Mouse (Mus musculus): Measurements from ENCODE around the gene Atp1a2. TPM values are rescaled to one million over a fixed set of nuclear protein-coding genes. Genes with fewer than 3 reads are reported as not detected.
A peak's percentile ranks its signal among the peaks of the same experiment; 100 is the strongest.

The Atp1a2 gene
- polyA plus RNA-seq (2017; shearing (Covaris generic)): under 1 TPM; 0.08 to 0.12 TPM

DNA sequence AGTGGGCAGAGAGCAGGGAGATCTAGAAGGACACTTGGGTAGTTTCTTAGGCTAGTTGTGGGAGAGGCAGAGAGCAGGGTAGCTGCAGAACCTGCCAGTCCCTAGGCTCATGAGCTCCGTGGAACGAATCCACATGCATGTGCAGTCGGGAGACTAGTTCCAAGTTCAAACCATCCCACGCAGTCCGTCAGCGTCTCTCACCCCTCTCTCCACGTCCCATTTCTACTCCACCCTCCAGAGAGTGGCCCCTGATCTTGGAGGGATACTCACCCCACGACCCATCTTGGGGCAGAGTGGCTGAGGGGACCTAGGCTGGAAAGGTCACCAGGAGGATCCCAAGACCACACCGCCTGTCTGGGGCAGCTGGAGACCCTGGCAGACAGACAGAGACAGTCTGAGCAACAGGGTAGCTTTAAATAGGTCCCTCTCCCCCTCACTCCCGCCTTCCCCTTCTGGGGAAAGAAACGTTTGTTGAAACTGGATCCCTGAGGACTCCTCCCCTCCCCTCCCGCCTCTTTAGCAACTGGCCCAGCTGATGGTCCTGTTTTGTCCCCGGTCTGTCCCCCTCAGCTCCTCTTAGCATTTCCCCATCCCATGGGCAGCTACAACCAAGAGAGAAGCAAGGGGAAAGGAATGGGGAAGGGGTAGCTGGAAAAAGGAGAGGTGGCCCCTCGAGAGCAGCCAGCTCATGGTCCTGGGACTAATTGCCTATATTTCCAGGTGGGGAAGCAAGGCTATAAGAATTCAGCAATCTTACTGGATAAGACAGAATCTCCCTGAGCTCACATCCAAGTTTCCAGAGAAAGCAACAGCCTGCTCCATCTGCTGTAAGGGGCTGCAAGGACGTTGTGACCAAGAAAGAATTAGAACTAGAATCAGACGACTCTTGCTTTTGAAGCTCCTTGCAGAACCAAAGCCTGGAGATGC is at the start of gene Atp1a2:
Atp1a2 (minus strand) TSS at position 454 of the 927 bp plus-strand sequence.
- no peak for ATAC-seq

DNA sequence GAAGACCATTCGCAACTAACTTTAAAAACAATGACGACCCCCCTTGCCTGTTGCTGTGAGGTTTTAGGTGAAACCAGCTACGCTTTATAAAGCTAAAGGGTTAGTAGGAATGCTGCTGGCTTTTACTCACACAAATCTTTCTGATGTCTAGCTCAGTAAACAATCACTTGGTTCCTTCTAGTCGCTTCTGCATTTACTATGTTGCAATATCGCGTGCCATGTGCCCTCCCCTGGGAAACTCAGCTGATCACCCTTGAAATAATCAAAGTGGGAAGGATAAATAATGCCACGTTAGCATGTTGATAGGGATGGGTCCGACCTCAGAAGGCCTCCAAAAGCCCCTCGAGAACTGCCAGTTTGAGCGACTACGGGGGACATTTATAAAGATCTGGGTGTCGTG is 49.5 kb upstream of the Atp1a2 start:
- ATAC-seq: no peak

DNA sequence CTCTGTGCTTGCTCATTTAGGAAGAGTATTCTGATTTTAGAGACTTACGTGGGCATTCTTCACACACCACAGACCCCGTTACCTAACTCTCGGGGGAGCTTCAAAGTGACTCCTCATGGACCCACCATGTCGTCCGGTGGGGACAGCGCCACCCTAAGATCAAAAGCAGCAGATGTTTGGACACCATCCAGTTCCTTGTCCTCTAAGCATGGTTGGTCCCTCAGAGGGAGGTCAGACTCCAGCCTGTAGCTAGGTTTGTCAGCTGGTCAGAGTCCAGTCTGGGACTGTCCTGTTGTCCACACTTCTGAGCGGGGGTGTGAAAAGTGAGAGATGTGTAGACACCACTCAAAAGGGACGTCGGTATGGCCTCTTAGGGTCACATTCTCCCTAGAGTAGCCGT is 48.8 kb upstream of the Atp1a2 start:
- ATAC-seq: no peak

DNA sequence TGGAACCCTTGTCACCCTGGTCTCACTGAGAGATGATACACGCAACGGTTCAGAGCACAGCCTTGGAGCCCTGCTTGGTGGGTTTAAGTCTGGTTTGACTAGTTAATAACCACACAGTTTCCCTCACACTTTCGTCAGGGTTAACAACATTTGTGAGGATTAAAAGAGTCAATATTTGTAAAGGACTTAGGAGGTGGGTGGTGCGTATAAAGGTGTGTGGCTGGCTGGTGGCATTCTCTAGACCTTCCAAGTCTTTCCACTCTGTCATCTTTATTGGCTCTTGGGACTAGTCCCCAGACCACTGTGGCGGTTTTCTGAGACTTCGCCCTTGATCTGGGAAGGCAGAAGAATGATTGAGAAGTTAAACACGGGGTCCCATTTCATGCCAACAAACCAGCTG is 47.0 kb upstream of the Atp1a2 start:
- no peak for ATAC-seq

DNA sequence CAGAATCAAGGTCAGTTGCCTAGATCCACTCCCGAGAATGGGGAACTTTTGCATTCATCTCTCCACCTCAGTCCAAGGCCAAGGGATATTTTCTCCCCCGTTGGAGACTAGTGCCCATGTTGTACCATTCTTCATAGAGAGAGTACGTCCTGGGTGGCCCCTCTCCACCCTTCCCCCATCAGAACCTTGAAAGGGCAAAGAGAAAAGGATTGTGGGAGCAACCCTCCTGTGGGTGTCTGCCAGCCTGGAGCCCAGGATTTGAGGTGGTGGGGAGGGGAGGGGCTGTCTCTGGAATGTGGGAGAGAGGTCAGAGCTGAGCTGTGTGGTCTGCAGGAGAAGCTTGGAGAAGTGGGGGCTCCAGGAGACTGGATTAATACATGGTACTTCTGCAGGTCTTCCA is 46.0 kb upstream of the Atp1a2 start:
- ATAC-seq: no peak

DNA sequence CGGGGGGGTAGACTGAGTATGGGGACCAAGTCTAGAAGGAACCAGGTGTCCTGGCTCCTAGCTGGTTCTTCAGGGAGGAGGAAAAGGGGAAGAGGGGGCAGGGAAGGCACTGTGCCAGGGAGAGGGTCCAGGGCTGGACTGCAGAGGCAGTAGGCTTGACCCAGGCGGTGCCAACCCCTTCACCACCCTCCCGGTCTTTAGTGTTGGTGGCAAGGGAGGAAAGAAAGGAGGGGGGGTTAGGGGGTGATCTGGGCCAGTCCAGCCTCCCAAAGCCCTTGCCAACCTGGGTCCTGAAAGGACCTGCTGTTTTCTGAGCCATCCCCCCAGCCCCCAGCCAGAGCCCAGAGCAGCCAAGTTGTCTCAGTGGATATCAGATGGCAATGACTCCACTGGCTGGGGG is 44.9 kb upstream of the Atp1a2 start:
- no peak for ATAC-seq

DNA sequence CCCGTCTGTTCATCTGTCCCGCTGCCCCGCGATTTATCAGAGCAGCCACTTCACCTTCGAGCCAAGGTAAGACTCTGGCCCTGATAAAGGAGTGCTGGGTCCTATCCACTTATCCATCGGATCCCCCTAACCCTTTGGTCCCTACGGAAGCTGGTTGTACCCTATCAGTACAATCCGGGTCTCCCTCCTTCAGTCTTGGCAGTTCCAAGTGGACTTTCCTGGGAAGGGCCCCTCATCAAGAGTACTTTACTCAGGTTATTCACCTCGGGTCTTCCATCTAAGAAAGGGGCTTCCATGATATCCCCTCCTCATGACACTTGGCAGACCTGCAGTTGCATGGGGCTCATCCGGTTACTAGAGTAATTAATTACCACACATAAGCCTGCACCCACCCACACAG is 43.5 kb upstream of the Atp1a2 start:
- no peak for ATAC-seq

DNA sequence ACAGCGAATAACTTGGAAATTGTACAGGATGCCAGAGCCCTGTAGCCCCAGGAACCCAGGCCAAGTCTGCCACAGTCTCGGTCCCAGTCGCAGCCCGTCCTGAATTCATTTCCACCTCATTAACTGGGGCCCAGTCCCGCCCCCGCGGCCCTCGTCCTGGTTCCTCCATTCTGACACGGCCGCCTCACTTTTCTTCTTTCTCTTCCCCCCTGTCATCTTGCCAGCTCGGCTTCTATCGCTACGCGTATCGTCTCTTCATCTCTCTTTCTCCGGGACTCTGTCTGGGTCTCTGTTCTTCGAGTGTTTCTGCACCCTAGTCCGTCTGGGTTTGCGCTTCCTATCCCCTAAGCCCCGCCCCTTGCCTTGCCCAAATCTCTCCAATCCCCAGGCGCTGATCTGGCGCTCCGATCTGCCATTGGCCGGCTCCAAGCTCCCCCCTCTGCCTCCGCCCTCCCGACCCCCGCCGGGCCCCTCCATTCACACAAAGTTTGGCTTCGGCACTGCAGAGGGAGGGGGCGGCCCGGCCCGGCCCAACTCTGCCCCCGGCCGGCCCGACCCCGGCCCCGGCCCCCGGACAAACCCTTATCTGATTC is 43.0 kb upstream of the Atp1a2 start, which contains the start of gene Kcnj10:
Kcnj10 (plus strand) TSS at position 482 of the 593 bp plus-strand sequence.
- peak; percentile 86 for ATAC-seq

DNA sequence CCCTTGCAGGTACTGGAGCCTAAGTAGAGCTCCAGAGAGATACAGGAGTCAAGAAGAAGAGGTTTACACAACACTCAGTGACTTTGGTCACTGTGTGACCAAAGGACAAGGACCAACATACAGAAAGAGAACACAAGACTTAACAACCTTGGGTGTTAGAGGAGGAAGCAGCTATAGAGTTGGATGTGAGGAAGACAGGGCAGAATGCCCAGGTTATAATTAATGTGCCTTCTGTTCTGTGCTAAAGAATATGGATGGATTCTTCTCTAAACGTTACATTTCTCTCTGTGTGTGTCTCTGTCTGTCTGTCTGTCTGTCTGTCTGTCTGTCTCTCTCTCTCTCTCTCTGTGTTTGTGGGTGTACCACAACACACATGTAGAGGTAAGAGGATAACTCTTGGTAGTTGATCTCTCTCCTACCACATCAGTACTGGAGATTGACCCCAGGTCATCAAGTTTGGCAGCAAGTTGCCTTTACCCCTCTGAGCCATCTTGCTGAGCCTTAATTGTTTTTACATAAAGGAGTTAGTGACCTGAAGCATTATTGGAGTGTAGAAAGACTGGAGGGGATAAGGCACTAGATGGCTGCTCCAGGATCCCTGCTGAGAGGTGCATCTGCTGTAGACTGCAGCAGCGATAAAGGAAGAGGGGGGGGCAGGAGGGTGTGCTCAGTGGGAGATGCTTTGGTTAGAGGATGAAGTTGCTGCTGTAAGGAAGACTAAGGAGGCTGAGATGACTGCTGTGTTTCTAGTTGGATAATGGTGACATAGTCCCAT is 39.7 kb upstream of the Atp1a2 start:
- no peak for ATAC-seq

DNA sequence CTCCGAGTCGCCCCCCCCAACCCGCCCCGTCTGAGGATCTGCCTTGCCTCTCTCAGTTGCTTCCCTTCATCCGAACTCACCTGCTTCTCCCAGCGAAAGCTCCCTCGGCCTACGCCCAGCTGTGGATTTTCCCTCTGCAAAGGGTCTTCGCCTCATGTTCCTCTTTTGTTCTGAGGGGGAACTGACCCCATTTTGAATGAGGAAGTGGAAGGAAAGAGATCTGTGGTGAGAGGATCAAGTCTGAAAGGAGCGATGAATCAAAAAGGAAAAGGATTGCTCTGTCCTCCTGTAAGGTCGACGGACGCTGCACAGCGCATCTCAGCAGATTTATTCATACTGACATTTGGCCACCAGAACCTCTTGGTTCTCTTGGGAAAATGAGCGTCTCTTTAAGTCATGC is 37.9 kb upstream of the Atp1a2 start:
- no peak for ATAC-seq

DNA sequence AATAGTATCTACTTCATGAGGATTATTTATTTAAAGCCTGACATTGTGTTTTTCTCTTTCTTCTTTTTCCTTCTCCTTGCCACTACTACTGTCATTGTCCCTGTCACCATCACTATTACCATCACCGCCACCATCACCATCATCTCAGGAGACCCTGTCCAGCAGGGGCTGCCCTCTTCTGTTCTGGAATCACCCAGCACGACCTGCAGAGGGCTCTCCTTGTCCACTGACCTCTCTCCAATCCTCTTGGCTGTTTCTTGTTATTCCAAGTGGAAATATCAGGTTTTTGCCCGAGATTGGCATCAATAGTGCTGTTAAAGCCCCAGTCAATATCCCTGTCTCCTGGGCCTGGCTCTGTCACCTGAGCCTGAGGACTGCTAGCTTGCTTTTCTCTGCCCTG is 35.6 kb upstream of the Atp1a2 start:
- no peak for ATAC-seq

DNA sequence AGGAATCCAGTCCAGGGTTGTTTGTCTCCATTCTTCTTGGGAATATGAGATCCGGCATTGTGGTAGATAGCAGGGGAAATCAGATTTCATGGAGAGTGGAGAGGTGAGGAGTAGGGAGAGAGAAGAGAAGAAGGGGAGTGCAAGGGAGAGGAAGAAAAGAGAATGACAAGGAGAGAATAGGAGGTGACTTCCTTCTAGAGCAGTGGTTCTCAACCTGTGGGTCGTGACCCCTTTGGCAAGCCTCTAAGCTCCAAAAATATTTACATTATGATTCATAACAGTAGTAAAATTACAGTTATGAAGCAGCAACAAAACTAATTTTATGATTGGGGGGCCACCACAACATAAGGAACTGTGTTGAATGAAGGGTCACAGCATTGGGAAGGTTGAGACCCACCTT is 35.1 kb upstream of the Atp1a2 start:
- ATAC-seq: no peak

DNA sequence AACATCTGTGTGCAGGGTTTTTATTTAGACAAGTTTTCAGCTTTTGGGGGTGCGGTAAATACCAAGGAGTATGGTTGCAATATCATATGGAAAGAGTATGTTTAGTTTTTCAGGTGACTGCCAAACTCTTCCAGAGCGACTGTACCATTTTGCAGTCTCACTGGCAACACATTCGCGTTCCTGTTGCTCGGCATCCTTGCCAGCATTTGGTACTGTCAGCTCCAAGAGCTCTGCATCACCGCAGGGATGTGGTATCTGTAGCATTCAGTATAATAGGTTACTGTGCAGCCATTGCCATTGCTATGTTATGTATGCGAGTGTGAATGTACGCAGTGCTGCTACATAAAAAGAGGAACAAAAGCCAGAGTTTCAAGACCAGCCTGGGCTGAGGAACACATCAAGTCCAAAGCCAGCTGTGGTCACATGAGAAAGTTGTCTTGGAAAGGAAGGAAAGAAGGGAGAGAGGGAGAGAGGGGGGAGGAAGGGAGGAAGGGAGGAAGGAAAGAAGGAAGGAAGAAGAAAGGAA is 33.6 kb upstream of the Atp1a2 start:
- no peak for ATAC-seq

DNA sequence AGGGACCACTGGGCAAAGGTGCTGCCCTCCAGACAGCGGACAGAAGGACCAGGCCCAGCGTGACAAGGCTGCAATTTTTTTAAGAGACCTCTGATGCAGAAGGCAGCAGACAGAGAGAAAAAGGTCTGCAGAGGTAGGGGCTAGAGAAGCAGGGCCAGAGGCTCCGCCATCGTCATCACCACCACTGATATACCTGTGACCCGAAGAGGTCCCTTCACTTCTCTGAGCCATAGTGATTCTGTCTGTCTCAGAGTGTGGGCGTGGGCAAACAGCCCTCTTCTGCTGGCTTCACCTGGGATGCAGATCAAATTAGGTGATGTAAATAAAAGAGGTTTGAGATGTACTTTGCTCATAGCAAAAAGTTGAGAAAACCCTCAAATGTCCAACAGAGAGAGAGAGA is 31.8 kb upstream of the Atp1a2 start:
- ATAC-seq: no peak

DNA sequence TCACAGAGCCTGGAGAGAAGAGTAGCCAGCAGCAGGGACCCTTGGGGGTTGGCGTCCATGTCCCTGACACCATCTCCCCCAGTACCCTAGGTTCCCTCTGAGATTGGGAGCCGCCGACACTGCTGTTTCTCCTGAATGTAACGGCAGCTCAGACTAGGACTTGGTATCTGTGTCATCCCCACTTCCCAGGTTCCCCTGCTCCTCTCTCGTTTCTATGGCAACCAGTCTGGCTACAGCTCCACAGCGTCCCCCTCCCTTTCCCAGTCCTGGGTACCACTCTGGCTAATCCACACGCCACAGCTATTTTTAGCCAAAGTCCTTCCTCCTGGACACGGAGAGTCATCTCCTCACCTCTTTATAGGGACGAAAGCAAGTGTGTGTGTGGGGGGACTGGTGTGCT is 31.3 kb upstream of the Atp1a2 start, which contains the start of gene Kcnj9:
Kcnj9 (minus strand) TSS at position 188 of the 400 bp plus-strand sequence.
- no peak for ATAC-seq

DNA sequence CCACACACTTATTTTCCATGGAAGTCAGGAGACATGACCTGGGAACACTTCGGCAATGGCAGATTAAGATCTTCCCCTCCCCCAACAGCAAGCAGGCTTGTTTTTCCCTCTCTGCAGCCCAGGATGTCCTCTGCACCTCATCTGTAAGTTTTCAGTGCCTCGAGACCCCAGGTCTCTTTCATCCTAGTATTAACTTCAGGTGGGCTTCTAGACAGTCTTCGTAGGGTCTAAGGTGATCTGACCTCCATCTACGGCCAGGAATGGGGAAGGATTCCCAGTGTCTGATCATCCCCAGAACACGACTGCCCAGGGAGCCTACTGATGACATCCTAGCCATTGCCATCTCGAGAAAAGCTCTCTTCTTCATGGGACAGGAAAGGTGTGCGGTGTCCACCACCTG is 30.6 kb upstream of the Atp1a2 start:
- ATAC-seq: no peak

DNA sequence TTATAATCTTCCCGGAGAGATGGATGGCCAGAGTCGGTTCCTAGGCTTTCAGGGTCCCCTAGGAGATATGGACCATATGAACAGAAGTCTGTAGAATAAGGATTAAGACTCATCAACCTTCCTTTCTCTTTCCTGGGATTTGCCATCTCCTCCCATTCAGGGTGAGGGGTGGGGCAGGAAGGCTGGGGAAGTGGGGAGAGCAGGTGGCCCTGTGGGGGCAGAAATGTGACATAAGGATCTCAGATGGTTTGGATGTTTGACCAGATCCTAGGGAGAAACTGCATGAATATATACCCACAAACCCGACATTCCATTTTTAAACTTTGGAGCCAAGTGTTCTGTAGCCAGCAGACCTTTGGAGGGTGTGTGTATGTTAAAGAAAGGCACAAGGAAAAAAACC is 30.2 kb upstream of the Atp1a2 start:
- ATAC-seq: no peak

DNA sequence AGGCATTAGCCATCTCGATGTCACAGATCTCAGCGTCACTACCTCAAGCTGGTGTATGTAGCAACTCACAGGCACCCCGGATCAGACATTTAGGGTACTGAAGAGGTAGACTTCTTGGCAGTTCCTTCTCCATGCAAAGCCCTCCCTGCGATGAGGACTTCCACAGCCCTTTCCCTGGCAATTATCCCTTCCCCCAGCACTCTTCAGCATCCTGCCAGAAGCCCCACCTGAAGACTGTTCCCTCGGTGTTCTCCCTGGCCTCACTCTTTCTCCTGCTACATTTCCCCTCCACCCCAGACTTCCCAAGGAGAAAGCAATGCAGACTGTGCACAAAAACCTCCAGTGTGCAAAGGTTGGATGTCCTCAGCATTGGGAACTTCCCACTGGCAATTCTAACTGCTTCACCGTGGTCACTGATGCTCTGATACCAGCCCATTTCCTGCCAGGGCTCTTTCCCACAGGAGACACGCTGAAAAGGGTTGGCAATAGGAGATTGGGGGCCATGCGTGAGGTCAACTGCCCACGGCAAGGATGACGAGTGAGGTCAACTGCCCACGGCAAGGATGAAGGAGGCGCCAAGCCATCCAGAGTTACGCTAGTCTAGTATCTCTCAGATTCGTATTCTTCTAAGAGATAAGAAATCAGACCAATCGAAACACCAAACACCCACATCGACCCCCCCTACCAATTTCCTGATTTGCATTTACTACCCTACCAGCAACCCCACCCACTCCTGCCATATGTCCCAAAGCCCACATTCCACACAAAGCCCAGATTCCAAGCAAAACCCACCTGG is 29.5 kb upstream of the Atp1a2 start:
- ATAC-seq: no peak

DNA sequence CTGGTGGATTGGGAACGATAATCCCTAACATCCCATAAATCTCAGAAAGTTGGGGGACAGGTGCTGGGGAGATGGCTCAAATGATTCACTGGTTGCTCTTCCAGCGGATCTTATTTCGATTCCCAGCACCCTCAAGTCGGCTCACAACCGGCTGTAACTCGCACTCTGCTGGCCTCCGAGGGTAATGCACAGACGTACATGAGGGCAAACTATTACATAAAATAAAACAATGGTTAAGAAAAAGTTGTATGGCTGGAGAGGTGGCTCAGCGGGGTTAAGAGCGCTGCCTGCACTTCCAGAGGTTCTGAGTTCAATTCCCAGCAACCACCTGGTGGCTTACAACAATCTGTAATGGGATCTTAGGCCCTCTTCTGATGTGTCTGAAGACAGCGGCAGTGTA is 28.8 kb upstream of the Atp1a2 start:
- no peak for ATAC-seq

DNA sequence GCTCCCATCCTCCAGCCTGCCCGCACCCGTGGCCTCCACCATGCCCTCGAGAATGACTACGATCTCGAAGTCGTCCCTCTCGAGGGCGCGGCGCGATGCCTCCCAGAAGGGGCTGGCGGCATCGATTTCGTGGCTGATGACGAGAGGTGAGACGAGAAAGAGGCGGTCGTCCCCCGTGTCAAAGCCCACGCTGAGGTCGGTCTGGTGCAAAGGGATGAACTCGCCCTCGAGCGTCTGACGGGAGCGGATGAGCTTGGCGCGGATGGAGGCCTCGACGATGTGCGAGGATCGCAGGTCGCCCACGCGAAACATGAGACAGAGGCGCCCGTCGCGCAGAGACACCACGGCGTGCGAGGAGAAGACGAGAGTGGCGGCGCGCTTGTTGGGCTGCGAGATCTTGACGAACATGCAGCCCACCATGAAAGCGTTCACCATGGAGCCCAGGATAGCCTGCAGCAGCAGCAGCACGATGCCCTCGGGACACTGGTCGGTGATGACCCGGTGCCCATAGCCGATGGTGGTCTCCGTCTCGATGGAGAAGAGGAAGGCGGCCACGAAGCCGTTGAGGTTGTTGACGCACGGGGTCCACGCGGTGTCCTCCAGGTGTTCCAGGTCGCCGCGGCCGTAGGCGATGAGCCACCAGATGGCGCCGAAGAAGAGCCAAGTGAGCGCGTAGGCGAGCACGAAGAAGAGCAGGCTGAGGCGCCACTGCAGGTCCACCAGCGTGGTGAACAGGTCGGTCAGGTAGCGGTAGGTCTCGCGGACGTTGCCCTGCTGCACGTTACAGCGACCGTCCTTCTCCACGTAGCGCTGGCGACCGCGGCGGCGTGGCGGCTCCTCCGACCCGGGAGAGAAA is 28.0 kb upstream of the Atp1a2 start:
- peak; percentile 56 for ATAC-seq

DNA sequence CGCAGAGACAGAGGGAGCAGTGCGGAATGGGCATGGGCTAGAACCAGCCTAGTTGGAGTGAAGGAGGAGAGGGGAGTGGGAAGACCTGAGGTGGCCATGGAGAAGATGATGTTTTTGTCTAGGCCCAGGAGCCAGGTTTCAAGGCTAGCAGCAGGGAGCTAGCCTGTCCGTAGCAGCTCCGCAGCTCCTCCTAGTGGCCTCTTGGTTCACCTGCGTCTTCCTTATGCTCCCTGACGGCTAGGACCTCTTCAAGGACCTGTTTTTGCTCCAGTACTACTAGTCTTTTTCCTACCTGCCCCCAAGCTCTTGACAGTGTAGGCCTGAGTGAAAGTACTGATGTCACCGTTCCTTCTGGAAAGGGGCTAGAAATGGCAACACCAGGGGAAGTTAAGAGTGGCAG is 26.9 kb upstream of the Atp1a2 start:
- peak; percentile 68 for ATAC-seq
